Mouse (Mus musculus) limb, embryonic 10.5 days (tissue): Measurements from ENCODE around the gene Dnah7a. TPM values are rescaled to one million over a fixed set of nuclear protein-coding genes. Genes with fewer than 3 reads are reported as not detected.
"Not testable (repeated sequence)": the region's sequence is repeated elsewhere in the genome, so short reads cannot be mapped to it uniquely, and the experiment has no call there.

Experiments
- DNase-seq: peaks from one replicate; pipeline ENCODE4 v3.0.0-alpha.2; 2017; ENCODE audit warnings: low spot score
- H3K27ac ChIP-seq: fragments of 300-500 bp; sonication (generic); 2 replicates; pipeline ENCODE4 v1.5.1; 2016; ENCODE audit warnings: mild to moderate bottlenecking
- H3K27me3 ChIP-seq: fragments of 300-500 bp; sonication (generic); 2 replicates; pipeline ENCODE4 v1.6.1; 2016; ENCODE audit warnings: low read depth, mild to moderate bottlenecking; ENCODE audit not compliant: poor library complexity, severe bottlenecking
- H3K36me3 ChIP-seq: fragments of 300-500 bp; sonication (generic); 2 replicates; pipeline ENCODE4 v1.6.1; 2016; ENCODE audit warnings: mild to moderate bottlenecking, moderate library complexity
- H3K4me1 ChIP-seq: fragments of 300-500 bp; sonication (generic); 2 replicates; pipeline ENCODE4 v1.6.1; 2016
- H3K4me3 ChIP-seq: fragments of 300-500 bp; sonication (generic); 2 replicates; pipeline ENCODE4 v1.5.1; 2016; ENCODE audit warnings: mild to moderate bottlenecking, moderate library complexity
- H3K9me3 ChIP-seq: fragments of 300-500 bp; sonication (generic); replicated peaks from 2 replicates; pipeline ENCODE4 v1.6.1; 2016; ENCODE audit warnings: mild to moderate bottlenecking
- WGBS: fragments of 180-500 bp; shearing (Covaris S2); methylation state at CpG from one replicate; pipeline ENCODE4 v1.1.7; 2016; 5-methylcytosine and 5-hydroxymethylcytosine counted together
- microRNA-seq: library from miRNA; unstranded; fragments of <30 nt; microRNA quantifications from one replicate; pipeline ENCODE4, GENCODE M21; 2017
- polyA plus RNA-seq: library from polyadenylated mRNA; unstranded; fragments of >200 nt; fragmentation: Nextera tagmentation; extraction: Ambion mirVana; gene quantifications from 2 replicates; pipeline ENCODE4 v1.2.1, GENCODE M21; 2016

The Dnah7a gene
- polyA plus RNA-seq, 1 experiment from 2014 or later, result 4.2 TPM

GRCm38 (mm10) chr1:53405803-53406325 is 300.7 kb downstream of the Dnah7a start:
- Histone ChIP-seq H3K27me3 (no peaks in the 10 kb centered on the region), H3K4me3 (no peak overlapping the region), H3K36me3 (no peaks in the 10 kb centered on the region), H3K9me3 (no peaks in the 10 kb centered on the region), H3K27ac (no peak overlapping the region), H3K4me1 (no peaks in the 10 kb centered on the region)
- no peak for DNase-seq
- WGBS, result 39% methylated on average over 3 of the region's 3 CpGs

GRCm38 (mm10) chr1:53393936-53394760 is 312.4 kb downstream of the Dnah7a start:
- not testable (repeated sequence) for H3K9me3 ChIP-seq, H3K36me3 ChIP-seq, H3K27ac ChIP-seq, H3K4me3 ChIP-seq, H3K27me3 ChIP-seq, H3K4me1 ChIP-seq
- DNase-seq, result peak; percentile 35
- WGBS, result 40% methylated on average over 21 of the region's 21 CpGs

- WGBS, result 94% methylated on average over 13 of the region's 14 CpGs
- H3K36me3 ChIP-seq, result no peaks in the 10 kb centered on the region
- H3K4me3 ChIP-seq, result no peak overlapping the region
- H3K4me1 ChIP-seq, result peaks cover 1% of the 10 kb centered on the region; the same call in 1 of the 2 replicates
- no peak for DNase-seq
- H3K27ac ChIP-seq, result no peak overlapping the region
- no peaks in the 10 kb centered on the region for H3K27me3 ChIP-seq
- no peaks in the 10 kb centered on the region for H3K9me3 ChIP-seq
Measured at GRCm38 (mm10) chr1:53388762-53389161, 317.8 kb downstream of the Dnah7a start.

- Histone ChIP-seq H3K9me3 (no peaks in the 10 kb centered on the region), H3K36me3 (no peaks in the 10 kb centered on the region), H3K4me3 (no peak overlapping the region), H3K27ac (no peak overlapping the region), H3K27me3 (no peaks in the 10 kb centered on the region), H3K4me1 (no peaks in the 10 kb centered on the region)
- WGBS, result 87% methylated on average over 6 of the region's 6 CpGs
- no peak for DNase-seq
Measured at GRCm38 (mm10) chr1:53384085-53384688, 322.4 kb downstream of the Dnah7a start.

GRCm38 (mm10) chr1:53377731-53378130 is 328.9 kb downstream of the Dnah7a start:
- Histone ChIP-seq H3K4me1 (no peaks in the 10 kb centered on the region), H3K36me3 (no peaks in the 10 kb centered on the region), H3K27me3 (no peaks in the 10 kb centered on the region), H3K9me3 (no peaks in the 10 kb centered on the region), H3K27ac (no peak overlapping the region), H3K4me3 (no peak overlapping the region)
- DNase-seq, result no peak
- WGBS, result 82% methylated on average over 3 of the region's 3 CpGs

GRCm38 (mm10) chr1:53375965-53376364 is 330.6 kb downstream of the Dnah7a start:
- not testable (repeated sequence) for H3K4me1 ChIP-seq, H3K4me3 ChIP-seq, H3K36me3 ChIP-seq, DNase-seq, H3K9me3 ChIP-seq, H3K27ac ChIP-seq, H3K27me3 ChIP-seq
- WGBS, result 87% methylated on average over 2 of the region's 2 CpGs

- H3K27ac ChIP-seq, result no peak overlapping the region
- no peaks in the 10 kb centered on the region for H3K4me1 ChIP-seq
- DNase-seq, result no peak
- no peaks in the 10 kb centered on the region for H3K36me3 ChIP-seq
- no peaks in the 10 kb centered on the region for H3K27me3 ChIP-seq
- no peaks in the 10 kb centered on the region for H3K9me3 ChIP-seq
- no peak overlapping the region for H3K4me3 ChIP-seq
Measured at GRCm38 (mm10) chr1:53358988-53359387, 347.6 kb downstream of the Dnah7a start.

- under 1% methylated on average over 43 of the region's 44 CpGs for WGBS
- Histone ChIP-seq H3K9me3 (no peaks in the 10 kb centered on the region), H3K36me3 (peaks cover 25% of the 10 kb centered on the region), H3K4me3 (peak within 1 kb of the TSS; percentile 89), H3K27me3 (no peaks in the 10 kb centered on the region), H3K4me1 (peaks cover 6% of the 10 kb centered on the region), H3K27ac (peak within 1 kb of the TSS; percentile 95)
- peak; percentile 97 for DNase-seq
Measured at GRCm38 (mm10) chr1:53352327-53353261, 354.0 kb downstream of the Dnah7a start, which contains the start of the genes Asdurf, Gm28551 and Asnsd1. TSS of gene Asdurf (minus strand) at chr1:53352619. TSS of gene Gm28551 (minus strand) at chr1:53352667. TSS of gene Asnsd1 (minus strand) at chr1:53352752.

Small RNA genes within 50 kb of the gene (microRNA-seq; reads per million reads assigned to microRNA genes)
- not detected for gene Gm25240

Other genes starting within 250 kb of the Dnah7a start
- gene Stk17b, start 78.4 kb upstream of the Dnah7a start, polyA plus RNA-seq, result 6.0 and 7.8 TPM in 2 replicates